Mouse (Mus musculus): ENCODE results near the gene Adgra3. TPM values are rescaled to one million over a fixed set of nuclear protein-coding genes. Genes with fewer than 3 reads are reported as not detected.

The Adgra3 gene
- total and polyA plus RNA-seq, 3 experiments: not detected

GRCm38 (mm10) chr5:50033660-50034059 is 25.1 kb downstream of the Adgra3 start:
- no peaks in the 10 kb centered on the region for H3K79me2 ChIP-seq (replicated peaks; ENCODE audit: control insufficient read depth, extremely low read depth, insufficient read depth, poor library complexity, severe bottlenecking)
- no peaks in the 10 kb centered on the region for H3K27me3 ChIP-seq (replicated peaks)
- H3K36me3 ChIP-seq (replicated peaks in 1 of 2; ENCODE audit: control insufficient read depth in 1 of 2, insufficient read depth in 1 of 2, low read length in 1 of 2): no peaks in the 10 kb centered on the region
- no peak overlapping the region for H3K4me2 ChIP-seq (ENCODE audit: insufficient read depth, low read depth, poor library complexity, severe bottlenecking)
- H3K9me3 ChIP-seq (replicated peaks; ENCODE audit: low read length): peaks cover 74% of the 10 kb centered on the region
- TF ChIP-seq POLR2A (IDR thresholded peaks at IDR 0.05; ENCODE audit: low read depth, low read length): no peak
- no peak for TF ChIP-seq ZKSCAN1 (IDR thresholded peaks at IDR 0.05; ENCODE audit: borderline replicate concordance, low read depth, low read length)
- no peak for TF ChIP-seq MAX (IDR thresholded peaks at IDR 0.05; ENCODE audit: low read length)
- TF ChIP-seq EP300 (IDR thresholded peaks at IDR 0.05; ENCODE audit: low read length): no peak
- no peak for TF ChIP-seq NRF1 (IDR thresholded peaks at IDR 0.05; ENCODE audit: low read depth, low read length)
- no peak for TF ChIP-seq KAT2A (IDR thresholded peaks at IDR 0.05; ENCODE audit: insufficient replicate concordance, low read length)
- TF ChIP-seq E2F4 (IDR thresholded peaks at IDR 0.05; ENCODE audit: insufficient replicate concordance, low read depth, low read length): no peak
- no peak for TF ChIP-seq PAX5 (IDR thresholded peaks at IDR 0.05; ENCODE audit: low read length)
- TF ChIP-seq CHD1 (IDR thresholded peaks at IDR 0.05; ENCODE audit: low read depth, low read length): no peak
- no peak for TF ChIP-seq SMC3 (IDR thresholded peaks at IDR 0.05; ENCODE audit: low read depth, low read length)
- no peak for TF ChIP-seq RCOR1 (conservative IDR thresholded peaks at IDR 0.05; ENCODE audit: low read depth, low read length)
- no peak for TF ChIP-seq POLR2AphosphoS2 (IDR thresholded peaks at IDR 0.05; ENCODE audit: low read depth, low read length)
- no peak for TF ChIP-seq CTCF (conservative IDR thresholded peaks at IDR 0.05 in 1 of 2, IDR thresholded peaks at IDR 0.05 in 1 of 2; ENCODE audit: low read depth in 2 of 2, low read length in 2 of 2)
- TF ChIP-seq USF1 (IDR thresholded peaks at IDR 0.05; ENCODE audit: low read depth, low read length): no peak
- no peak for TF ChIP-seq SIN3A (IDR thresholded peaks at IDR 0.05; ENCODE audit: low read length)
- no peak for TF ChIP-seq NELFE (IDR thresholded peaks at IDR 0.05; ENCODE audit: low read depth, low read length)
- in situ Hi-C loops (cut with MboI; ENCODE audit: low pct_ligation_motif_present, low pct_unique_long_range_greater_than_20kb, low sequenced_read_pairs): no loop called here
- no peaks in the 10 kb centered on the region for H3K4me1 ChIP-seq (ENCODE audit: control insufficient read depth in 1 of 2, insufficient read depth in 2 of 2)
- no peak for DNase-seq (ENCODE audit: extremely low read depth)
- no peak overlapping the region for H3K4me3 ChIP-seq (replicated peaks in 1 of 3; ENCODE audit: low read depth in 2 of 3, low read length in 2 of 3, poor library complexity in 1 of 3)
- no peak overlapping the region for H3K27ac ChIP-seq (ENCODE audit: insufficient read depth, low read depth)
- H3K9ac ChIP-seq (ENCODE audit: insufficient read depth, low read depth): no peak overlapping the region
- dilution Hi-C loops (cut with MboI; ENCODE audit: extremely low pct_ligation_motif_present, extremely low pct_unique_long_range_greater_than_20kb, low sequenced_read_pairs): no loop called here

- in situ Hi-C loops (cut with MboI; ENCODE audit: low pct_ligation_motif_present, low pct_unique_long_range_greater_than_20kb, low sequenced_read_pairs): no loop called here
- no peak overlapping the region for H3K4me2 ChIP-seq (ENCODE audit: insufficient read depth, low read depth, poor library complexity, severe bottlenecking)
- DNase-seq (ENCODE audit: extremely low read depth): no peak
- H3K27ac ChIP-seq (ENCODE audit: insufficient read depth, low read depth): no peak overlapping the region
- TF ChIP-seq MEF2A (IDR thresholded peaks at IDR 0.05; ENCODE audit: borderline replicate concordance, low read depth, low read length): no peak
- no peak for TF ChIP-seq EP300 (IDR thresholded peaks at IDR 0.05; ENCODE audit: low read length)
- TF ChIP-seq GABPA (IDR thresholded peaks at IDR 0.05; ENCODE audit: insufficient replicate concordance, low read depth, low read length): no peak
- H3K36me3 ChIP-seq (replicated peaks in 1 of 2; ENCODE audit: control insufficient read depth in 1 of 2, insufficient read depth in 1 of 2, low read length in 1 of 2): no peaks in the 10 kb centered on the region
- no peak overlapping the region for H3K4me3 ChIP-seq (replicated peaks in 1 of 3; ENCODE audit: low read depth in 2 of 3, low read length in 2 of 3, poor library complexity in 1 of 3)
- no peaks in the 10 kb centered on the region for H3K4me1 ChIP-seq (ENCODE audit: control insufficient read depth in 1 of 2, insufficient read depth in 2 of 2)
- no peak overlapping the region for H3K9ac ChIP-seq (ENCODE audit: insufficient read depth, low read depth)
- H3K27me3 ChIP-seq (replicated peaks): no peaks in the 10 kb centered on the region
- H3K9me3 ChIP-seq (replicated peaks; ENCODE audit: low read length): peaks cover 72% of the 10 kb centered on the region
- dilution Hi-C loops (cut with MboI; ENCODE audit: extremely low pct_ligation_motif_present, extremely low pct_unique_long_range_greater_than_20kb, low sequenced_read_pairs): no loop called here
- H3K79me2 ChIP-seq (replicated peaks; ENCODE audit: control insufficient read depth, extremely low read depth, insufficient read depth, poor library complexity, severe bottlenecking): no peaks in the 10 kb centered on the region
Observed at GRCm38 (mm10) chr5:50032332-50032731, 26.5 kb downstream of the Adgra3 start.
